Mouse (Mus musculus): ENCODE measurements around the gene Them7. TPM values are rescaled to one million over a fixed set of nuclear protein-coding genes. Genes with fewer than 3 reads are reported as not detected.

The Them7 gene
- polyA plus RNA-seq, 1 experiment from 2014 or later = not detected

DNA sequence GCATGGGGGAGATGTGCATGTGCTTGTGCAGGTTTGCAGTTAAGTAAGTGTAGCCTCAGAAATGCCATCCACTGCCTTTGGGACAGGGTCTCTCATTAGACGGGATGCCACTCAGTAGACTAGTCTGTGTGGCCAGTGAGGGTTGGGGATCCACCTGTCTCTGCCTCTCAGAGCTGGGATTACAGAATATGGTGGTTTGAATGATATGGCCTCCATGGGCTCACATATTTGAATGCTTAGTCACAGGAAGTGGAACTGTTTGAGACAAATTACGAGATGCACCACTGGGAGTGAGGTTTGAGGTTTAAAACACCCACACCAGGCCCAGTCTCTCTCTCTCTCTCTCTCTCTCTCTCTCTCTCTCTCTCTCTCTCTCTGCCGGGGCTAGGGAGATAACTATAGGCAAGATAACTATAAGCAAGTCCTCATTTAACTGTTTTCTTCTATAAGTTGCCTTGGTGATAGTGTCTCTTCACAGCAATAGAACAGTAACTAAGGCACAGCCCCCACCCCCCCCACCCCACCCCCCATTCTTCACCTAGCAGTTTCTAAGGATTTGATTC is 156.7 kb downstream of the Them7 start:
- H3K27me3 ChIP-seq (ENCODE audit: control insufficient read depth, insufficient read depth, low read length) = no peaks in the 10 kb centered on the region
- WGBS = 89% methylated on average over 3 of the region's 3 CpGs
- ATAC-seq (ENCODE audit: low FRiP score, low TSS enrichment) = no peak

DNA sequence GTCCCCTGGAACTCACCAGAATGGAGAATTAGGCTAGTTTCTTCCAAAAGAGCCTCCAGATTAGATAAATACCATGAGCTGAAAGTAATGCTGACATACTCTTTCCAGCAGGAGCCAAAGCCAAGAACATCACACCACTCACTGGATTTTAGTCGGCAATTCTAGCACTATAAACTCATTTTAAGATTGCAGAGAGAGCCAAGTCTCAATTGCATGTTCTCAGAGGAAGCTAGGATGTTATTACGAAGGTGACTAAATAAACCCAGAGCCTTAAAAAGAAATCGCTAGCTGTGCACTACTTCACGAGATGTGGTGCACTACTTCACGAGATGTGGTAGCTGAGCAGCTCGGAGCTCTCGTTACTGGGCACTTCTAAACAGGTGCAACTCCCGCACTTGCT is 158.9 kb downstream of the Them7 start:
- WGBS = 92% methylated on average over 8 of the region's 8 CpGs
- no peaks in the 10 kb centered on the region for H3K36me3 ChIP-seq (ENCODE audit: control insufficient read depth, insufficient read depth, low read length)
- no peak overlapping the region for H3K4me3 ChIP-seq (replicated peaks; ENCODE audit: low read depth, low read length)
- H3K9me3 ChIP-seq (ENCODE audit: control insufficient read depth, low read length) = no peaks in the 10 kb centered on the region
- H3K4me1 ChIP-seq (ENCODE audit: control insufficient read depth, insufficient read depth, low read length) = no peaks in the 10 kb centered on the region
- ATAC-seq (ENCODE audit: low FRiP score, low TSS enrichment) = no peak
- H3K27me3 ChIP-seq (ENCODE audit: control insufficient read depth, insufficient read depth, low read length) = no peaks in the 10 kb centered on the region
- H3K9ac ChIP-seq (replicated peaks; ENCODE audit: low read length) = no peak overlapping the region
- DNase-seq = no peak
- H3K27ac ChIP-seq (replicated peaks; ENCODE audit: low read depth, low read length) = no peak overlapping the region
- no peak overlapping the region for H3K4me2 ChIP-seq (ENCODE audit: low read length)

More for the DNA sequence above, 156.7 kb downstream of the Them7 start:
- Histone ChIP-seq H3K9me3 (ENCODE audit: control insufficient read depth, low read length) (no peaks in the 10 kb centered on the region), H3K4me2 (ENCODE audit: low read length) (no peak overlapping the region), H3K9ac (replicated peaks; ENCODE audit: low read length) (no peak overlapping the region), H3K36me3 (ENCODE audit: control insufficient read depth, insufficient read depth, low read length) (no peaks in the 10 kb centered on the region), H3K4me1 (ENCODE audit: control insufficient read depth, insufficient read depth, low read length) (no peaks in the 10 kb centered on the region), H3K4me3 (replicated peaks; ENCODE audit: low read depth, low read length) (no peak overlapping the region), H3K27ac (replicated peaks; ENCODE audit: low read depth, low read length) (no peak overlapping the region)
- DNase-seq = no peak

DNA sequence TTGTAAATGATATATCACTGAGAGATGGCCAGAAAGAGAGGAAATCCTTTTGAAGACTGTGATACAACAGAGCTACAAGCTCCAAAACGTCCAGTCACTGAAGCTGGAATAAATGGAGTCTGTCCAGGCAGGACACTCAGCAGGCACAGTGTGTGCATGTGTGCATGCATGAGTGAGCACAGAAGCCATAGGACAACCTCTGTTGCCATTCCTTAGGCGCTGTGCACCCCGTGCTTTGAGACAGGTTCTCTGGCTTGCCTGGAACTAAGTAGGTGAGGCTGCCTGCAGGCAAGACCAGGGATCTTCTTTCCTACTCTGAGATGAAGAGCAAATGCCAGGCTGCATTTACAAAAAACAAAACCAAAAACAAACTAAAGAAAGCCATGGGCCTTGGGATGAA is 160.9 kb downstream of the Them7 start:
- WGBS = 75% methylated on average over 3 of the region's 3 CpGs
- Histone ChIP-seq H3K27me3 (ENCODE audit: control insufficient read depth, insufficient read depth, low read length) (no peaks in the 10 kb centered on the region), H3K4me2 (ENCODE audit: low read length) (no peak overlapping the region), H3K27ac (replicated peaks; ENCODE audit: low read depth, low read length) (no peak overlapping the region), H3K4me1 (ENCODE audit: control insufficient read depth, insufficient read depth, low read length) (no peaks in the 10 kb centered on the region), H3K9ac (replicated peaks; ENCODE audit: low read length) (no peak overlapping the region), H3K36me3 (ENCODE audit: control insufficient read depth, insufficient read depth, low read length) (no peaks in the 10 kb centered on the region), H3K9me3 (ENCODE audit: control insufficient read depth, low read length) (no peaks in the 10 kb centered on the region), H3K4me3 (replicated peaks; ENCODE audit: low read depth, low read length) (no peak overlapping the region)
- ATAC-seq (ENCODE audit: low FRiP score, low TSS enrichment) (no peak), DNase-seq (no peak)

DNA sequence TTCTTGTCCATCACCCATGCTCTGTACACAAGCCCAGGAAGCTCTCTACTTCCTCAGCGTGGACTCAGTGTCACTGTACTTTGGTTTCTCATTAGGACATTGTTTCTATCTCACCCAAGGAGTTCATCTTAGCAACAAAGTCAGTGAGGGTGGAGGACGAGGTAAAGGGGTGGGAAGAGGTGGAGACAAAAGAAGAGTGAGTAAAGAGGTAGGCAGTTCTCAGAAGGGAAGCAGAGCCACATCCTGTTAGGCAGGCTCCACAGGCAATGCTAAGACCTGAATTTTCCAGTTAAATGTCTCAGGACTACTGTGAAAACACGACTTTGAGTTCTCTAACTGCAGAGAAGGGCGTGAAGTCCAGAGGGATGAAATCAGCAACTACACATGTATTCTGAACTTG is 162.3 kb downstream of the Them7 start:
- DNase-seq (no peak), ATAC-seq (ENCODE audit: low FRiP score, low TSS enrichment) (no peak)
- Histone ChIP-seq H3K36me3 (ENCODE audit: control insufficient read depth, insufficient read depth, low read length) (no peaks in the 10 kb centered on the region), H3K9ac (replicated peaks; ENCODE audit: low read length) (no peak overlapping the region), H3K4me2 (ENCODE audit: low read length) (no peak overlapping the region), H3K27me3 (ENCODE audit: control insufficient read depth, insufficient read depth, low read length) (no peaks in the 10 kb centered on the region), H3K4me3 (replicated peaks; ENCODE audit: low read depth, low read length) (no peak overlapping the region), H3K27ac (replicated peaks; ENCODE audit: low read depth, low read length) (no peak overlapping the region), H3K4me1 (ENCODE audit: control insufficient read depth, insufficient read depth, low read length) (no peaks in the 10 kb centered on the region), H3K9me3 (ENCODE audit: control insufficient read depth, low read length) (no peaks in the 10 kb centered on the region)
- 92% methylated on average over 4 of the region's 4 CpGs for WGBS

DNA sequence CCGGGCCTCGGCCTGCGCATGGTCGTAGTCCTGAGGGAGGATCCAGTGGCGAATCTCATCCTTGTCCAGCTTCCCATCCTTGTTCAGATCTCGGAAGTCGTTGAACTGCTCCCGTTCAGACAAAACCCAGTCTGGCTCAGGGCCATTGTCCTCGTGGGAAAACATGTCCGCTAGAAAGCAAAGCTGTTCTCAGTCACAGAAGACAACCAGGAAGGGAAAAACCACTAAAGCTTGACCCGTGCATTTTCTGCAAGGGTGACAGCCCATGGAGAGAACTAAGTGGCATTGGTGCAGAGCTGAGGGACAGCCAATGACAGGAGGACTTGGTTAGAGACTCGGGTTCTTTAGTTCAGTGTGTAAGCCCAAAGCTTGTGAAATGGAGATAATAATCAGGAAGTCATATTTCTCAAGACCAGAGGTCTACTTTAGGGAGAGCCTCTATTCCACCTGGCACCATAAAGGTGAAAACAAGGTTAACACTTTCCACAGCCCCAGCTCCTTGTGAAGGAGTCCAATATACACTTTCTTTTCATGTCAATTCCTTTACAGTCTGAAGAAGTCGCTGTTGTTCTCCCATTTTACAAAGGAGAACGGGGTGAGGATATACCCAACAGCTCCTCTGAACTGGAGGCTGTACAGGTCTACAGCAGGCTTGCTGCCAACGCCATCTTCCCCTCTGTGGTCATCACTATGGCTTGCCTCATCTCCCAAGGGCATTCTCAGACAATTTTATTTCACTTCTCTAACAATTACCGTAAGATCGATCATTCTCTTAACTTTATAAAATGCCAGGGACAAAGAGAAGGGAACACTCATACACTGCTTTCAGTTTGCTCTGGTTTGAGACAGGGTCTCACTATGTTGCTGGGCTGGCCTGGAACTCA is 165.1 kb downstream of the Them7 start:
- Histone ChIP-seq H3K27ac (replicated peaks; ENCODE audit: low read depth, low read length) (no peak overlapping the region), H3K4me1 (ENCODE audit: control insufficient read depth, insufficient read depth, low read length) (no peaks in the 10 kb centered on the region), H3K9ac (replicated peaks; ENCODE audit: low read length) (no peak overlapping the region), H3K4me2 (ENCODE audit: low read length) (no peak overlapping the region), H3K27me3 (ENCODE audit: control insufficient read depth, insufficient read depth, low read length) (no peaks in the 10 kb centered on the region), H3K9me3 (ENCODE audit: control insufficient read depth, low read length) (no peaks in the 10 kb centered on the region), H3K4me3 (replicated peaks; ENCODE audit: low read depth, low read length) (no peak overlapping the region), H3K36me3 (ENCODE audit: control insufficient read depth, insufficient read depth, low read length) (no peaks in the 10 kb centered on the region)
- DNase-seq (no peak), ATAC-seq (ENCODE audit: low FRiP score, low TSS enrichment) (no peak)
- WGBS = 86% methylated on average over 17 of the region's 17 CpGs

DNA sequence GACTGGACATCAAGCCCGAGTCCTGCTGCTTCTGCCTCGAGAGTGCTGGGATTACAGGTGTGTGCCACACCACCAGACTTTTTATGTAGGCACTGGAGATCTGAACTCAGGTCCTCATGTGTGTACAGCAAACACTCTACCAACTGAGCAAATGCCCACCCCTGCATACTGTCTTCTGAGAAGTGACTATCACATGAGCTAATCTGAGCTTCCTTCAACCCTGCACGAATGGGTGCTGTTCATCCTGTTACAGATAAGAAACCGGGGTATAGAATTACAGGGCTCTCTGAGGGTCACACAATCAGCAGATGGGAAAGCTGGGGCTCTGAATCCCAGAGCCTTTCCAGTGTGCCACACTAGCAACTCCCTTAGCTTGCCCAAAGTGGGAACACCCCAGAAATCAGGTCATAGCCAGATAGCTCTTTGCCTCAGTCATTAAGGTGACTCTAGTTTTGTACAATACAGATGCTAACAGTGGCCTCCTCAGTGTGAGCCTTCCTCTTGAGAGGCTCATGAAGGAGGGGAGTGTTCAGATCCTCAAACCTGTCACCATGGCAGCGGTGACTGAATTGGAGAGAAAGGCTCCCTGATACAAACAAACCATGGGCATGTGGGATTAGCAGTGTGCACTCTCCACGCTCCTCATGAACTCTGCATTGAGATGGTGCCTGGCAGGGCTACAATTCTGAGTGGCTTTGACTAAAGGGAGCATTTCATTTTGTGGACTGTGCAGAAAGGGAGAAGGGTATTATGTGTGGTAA is 166.7 kb downstream of the Them7 start:
- Histone ChIP-seq H3K27me3 (ENCODE audit: control insufficient read depth, insufficient read depth, low read length) (no peaks in the 10 kb centered on the region), H3K27ac (replicated peaks; ENCODE audit: low read depth, low read length) (no peak overlapping the region), H3K4me3 (replicated peaks; ENCODE audit: low read depth, low read length) (no peak overlapping the region), H3K9me3 (ENCODE audit: control insufficient read depth, low read length) (no peaks in the 10 kb centered on the region), H3K9ac (replicated peaks; ENCODE audit: low read length) (no peak overlapping the region), H3K4me2 (ENCODE audit: low read length) (no peak overlapping the region), H3K36me3 (ENCODE audit: control insufficient read depth, insufficient read depth, low read length) (no peaks in the 10 kb centered on the region), H3K4me1 (ENCODE audit: control insufficient read depth, insufficient read depth, low read length) (no peaks in the 10 kb centered on the region)
- peak; percentile 60 for DNase-seq
- 74% methylated on average over 6 of the region's 6 CpGs for WGBS
- peak; percentile 61 for ATAC-seq (ENCODE audit: low FRiP score, low TSS enrichment)

DNA sequence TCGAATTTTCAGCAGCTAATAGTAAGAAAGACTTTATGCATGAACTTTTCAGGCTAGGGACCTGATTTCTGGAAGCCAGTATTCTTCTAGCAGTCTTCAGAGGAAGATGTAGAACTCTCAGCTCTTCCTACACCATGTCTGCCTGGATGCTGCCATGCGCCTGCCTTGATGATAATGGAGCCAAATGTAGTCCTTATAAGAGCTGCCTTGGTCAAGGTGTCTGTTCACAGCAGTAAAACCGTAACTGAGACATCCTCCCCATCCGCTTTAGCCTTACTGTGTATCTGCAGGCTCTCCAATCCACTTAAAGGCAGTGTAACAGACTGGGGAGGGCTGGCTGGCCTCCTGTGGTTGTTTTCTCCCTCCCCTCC is 167.3 kb downstream of the Them7 start:
- 78% methylated on average over 4 of the region's 4 CpGs for WGBS
- no peaks in the 10 kb centered on the region for H3K9me3 ChIP-seq (ENCODE audit: control insufficient read depth, low read length)
- no peak for ATAC-seq (ENCODE audit: low FRiP score, low TSS enrichment)
- H3K4me2 ChIP-seq (ENCODE audit: low read length) = no peak overlapping the region
- no peak overlapping the region for H3K4me3 ChIP-seq (replicated peaks; ENCODE audit: low read depth, low read length)
- no peaks in the 10 kb centered on the region for H3K27me3 ChIP-seq (ENCODE audit: control insufficient read depth, insufficient read depth, low read length)
- no peaks in the 10 kb centered on the region for H3K36me3 ChIP-seq (ENCODE audit: control insufficient read depth, insufficient read depth, low read length)
- DNase-seq = no peak
- H3K27ac ChIP-seq (replicated peaks; ENCODE audit: low read depth, low read length) = no peak overlapping the region
- H3K4me1 ChIP-seq (ENCODE audit: control insufficient read depth, insufficient read depth, low read length) = no peaks in the 10 kb centered on the region
- no peak overlapping the region for H3K9ac ChIP-seq (replicated peaks; ENCODE audit: low read length)

DNA sequence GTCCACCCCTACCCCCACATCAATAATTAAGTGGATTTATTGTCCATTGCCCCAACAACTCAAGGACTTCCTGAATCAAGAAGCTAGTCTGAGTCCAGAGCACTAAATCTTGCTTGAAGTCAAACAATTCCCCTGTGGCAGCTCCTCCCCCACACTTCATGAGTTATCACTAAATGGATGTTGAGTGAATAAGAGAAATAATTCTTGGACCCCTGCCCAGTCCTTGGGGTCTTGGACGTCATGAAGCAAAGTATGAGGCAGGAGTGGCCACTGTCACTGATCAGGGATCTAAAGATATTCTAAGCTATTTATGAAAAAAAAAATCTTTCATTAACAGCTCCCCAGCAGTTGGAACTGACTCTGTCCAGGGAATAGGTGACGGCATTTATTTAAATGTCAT is 168.4 kb downstream of the Them7 start:
- WGBS = 79% methylated on average over 2 of the region's 2 CpGs
- H3K4me1 ChIP-seq (ENCODE audit: control insufficient read depth, insufficient read depth, low read length) = 0 out of 2 replicates have a peak, but pooled peaks cover under 1% of the 10 kb centered on the region
- DNase-seq = no peak

More for the DNA sequence above, 168.4 kb downstream of the Them7 start:
- ATAC-seq (ENCODE audit: low FRiP score, low TSS enrichment) = no peak
- Histone ChIP-seq H3K4me3 (replicated peaks; ENCODE audit: low read depth, low read length) (no peak overlapping the region), H3K9me3 (ENCODE audit: control insufficient read depth, low read length) (no peaks in the 10 kb centered on the region), H3K27me3 (ENCODE audit: control insufficient read depth, insufficient read depth, low read length) (no peaks in the 10 kb centered on the region), H3K36me3 (ENCODE audit: control insufficient read depth, insufficient read depth, low read length) (no peaks in the 10 kb centered on the region), H3K9ac (replicated peaks; ENCODE audit: low read length) (no peak overlapping the region), H3K4me2 (ENCODE audit: low read length) (no peak overlapping the region), H3K27ac (replicated peaks; ENCODE audit: low read depth, low read length) (no peak overlapping the region)
